Mouse (Mus musculus) heart, embryonic 11.5 days (tissue): ENCODE measurements at regions not wholly inside any gene's neighbourhood (a gene's known extent, or its start where the extent isn't known, plus 50 kb on each side); places are given as distances from the start of the nearest gene placed in this dataset.

ENCODE experiments used
- ATAC-seq: fragments of 200-750 bp; cut with Nextera tagmentation; replicated peaks from 2 replicates; pipeline ENCODE4 v1.8.0; 2017; ENCODE audit warnings: moderate library complexity; ENCODE audit not compliant: insufficient number of reproducible peaks, low FRiP score, low TSS enrichment
- H3K27ac ChIP-seq: fragments of 300-500 bp; sonication (generic); 2 replicates; pipeline ENCODE4 v1.5.1; 2014; ENCODE audit warnings: mild to moderate bottlenecking, low read depth, low read length
- H3K27me3 ChIP-seq: fragments of 300-500 bp; sonication (generic); 2 replicates; pipeline ENCODE4 v1.6.1; 2014; ENCODE audit warnings: mild to moderate bottlenecking, low read length, mixed read lengths; ENCODE audit not compliant: control insufficient read depth, insufficient read depth
- H3K36me3 ChIP-seq: fragments of 300-500 bp; sonication (generic); 2 replicates; pipeline ENCODE4 v1.6.1; 2014; ENCODE audit warnings: mild to moderate bottlenecking, low read length, moderate library complexity, mixed read lengths; ENCODE audit not compliant: control insufficient read depth, insufficient read depth
- H3K4me1 ChIP-seq: fragments of 300-500 bp; sonication (generic); 2 replicates; pipeline ENCODE4 v1.6.1; 2014; ENCODE audit warnings: low read length; ENCODE audit not compliant: control insufficient read depth, insufficient read depth
- H3K4me2 ChIP-seq: fragments of 300-500 bp; sonication (generic); 2 replicates; pipeline ENCODE4 v1.6.1; 2014; ENCODE audit warnings: mild to moderate bottlenecking, moderate library complexity
- H3K4me3 ChIP-seq: fragments of 300-500 bp; sonication (generic); 2 replicates; pipeline ENCODE4 v1.5.1; 2014; ENCODE audit warnings: low read depth, low read length
- H3K9ac ChIP-seq: fragments of 300-500 bp; sonication (generic); 2 replicates; pipeline ENCODE4 v1.6.1; 2014; ENCODE audit warnings: mild to moderate bottlenecking, low read depth, low read length, moderate library complexity
- H3K9me3 ChIP-seq: fragments of 300-500 bp; sonication (generic); replicated peaks from 2 replicates; pipeline ENCODE4 v1.6.1; 2016; ENCODE audit warnings: low read length; ENCODE audit not compliant: control insufficient read depth
- WGBS: fragments of 180-500 bp; shearing (Covaris S2); extraction: QIAGEN DNeasy Blood & Tissue Kit; methylation state at CpG from one replicate; pipeline ENCODE4 v1.1.7; 2014; ENCODE audit not compliant: insufficient replicate concordance; 5-methylcytosine and 5-hydroxymethylcytosine counted together

DNA sequence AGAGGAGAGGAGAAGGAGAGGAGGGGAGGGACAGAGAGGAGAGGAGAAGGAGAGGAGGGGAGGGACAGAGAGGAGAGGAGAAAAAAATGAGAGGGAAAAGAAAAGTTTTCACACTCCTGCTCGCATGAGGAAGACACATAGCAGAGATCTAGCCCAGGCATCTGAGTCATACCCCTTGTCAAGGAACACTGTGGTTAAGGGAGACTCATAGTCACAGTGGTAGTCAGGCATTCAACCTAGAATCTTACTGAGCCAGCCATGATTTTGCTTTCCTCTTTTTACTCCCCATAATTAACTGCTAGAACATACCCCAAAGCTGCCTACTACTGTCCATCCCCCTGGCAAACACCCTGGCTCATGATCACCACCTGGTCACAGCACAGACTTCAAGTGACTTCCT, 160.6 kb downstream of the Nr2f2 start:
- no peak overlapping the region for H3K9ac ChIP-seq
- no peaks in the 10 kb centered on the region for H3K4me1 ChIP-seq
- no peaks in the 10 kb centered on the region for H3K36me3 ChIP-seq
- no peak overlapping the region for H3K4me2 ChIP-seq
- H3K9me3 ChIP-seq = no peaks in the 10 kb centered on the region
- no peak overlapping the region for H3K4me3 ChIP-seq
- WGBS = 47% methylated on average over 1 of the region's 1 CpGs
- ATAC-seq = no peak
- H3K27ac ChIP-seq = no peak overlapping the region
- no peaks in the 10 kb centered on the region for H3K27me3 ChIP-seq

DNA sequence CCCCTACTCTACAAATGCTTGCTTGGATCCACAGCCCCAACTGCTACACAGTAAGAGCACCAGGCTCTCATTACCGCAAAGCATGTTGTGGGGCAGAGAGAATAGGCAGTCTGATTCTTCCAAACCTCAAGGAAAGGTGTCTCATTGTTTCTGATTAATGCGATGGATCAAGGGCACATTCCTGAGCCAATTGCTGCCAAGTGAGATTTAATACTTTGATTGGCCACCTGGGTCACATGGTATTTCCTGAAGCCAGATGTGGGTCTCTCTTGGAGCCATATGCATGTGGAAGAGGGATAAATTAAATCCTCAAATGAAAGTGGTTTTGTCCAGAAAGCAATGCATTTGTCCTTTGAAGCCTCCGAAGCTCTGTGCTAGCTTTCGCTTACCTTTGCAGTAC, 166.3 kb downstream of the Nr2f2 start:
- Histone ChIP-seq H3K9ac (no peak overlapping the region), H3K27ac (no peak overlapping the region), H3K9me3 (no peaks in the 10 kb centered on the region), H3K27me3 (no peaks in the 10 kb centered on the region), H3K4me3 (no peak overlapping the region), H3K4me2 (no peak overlapping the region), H3K4me1 (no peaks in the 10 kb centered on the region), H3K36me3 (no peaks in the 10 kb centered on the region)
- 80% methylated on average over 4 of the region's 4 CpGs for WGBS
- no peak for ATAC-seq

DNA sequence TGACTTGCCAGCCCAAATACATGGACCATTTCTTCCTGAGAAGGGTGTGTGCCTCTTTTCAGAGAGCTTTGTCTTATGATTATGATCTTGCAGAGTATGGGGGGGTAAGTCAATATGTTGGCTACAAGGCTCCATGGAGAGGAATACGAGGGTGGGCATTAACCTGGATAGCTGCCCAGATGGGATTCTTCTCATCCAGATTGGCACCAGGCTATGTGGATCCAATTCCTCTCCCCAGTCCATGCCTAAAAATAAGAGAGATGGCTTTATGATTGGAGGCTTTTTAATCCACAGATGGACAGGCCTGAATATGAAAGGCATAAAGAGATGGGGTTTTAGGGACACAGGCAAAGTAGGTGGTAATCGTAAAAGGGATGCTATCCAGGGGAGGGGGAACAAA, 187.6 kb downstream of the Nr2f2 start:
- Histone ChIP-seq H3K27ac (no peak overlapping the region), H3K36me3 (no peaks in the 10 kb centered on the region), H3K27me3 (no peaks in the 10 kb centered on the region), H3K9ac (no peak overlapping the region), H3K9me3 (no peaks in the 10 kb centered on the region), H3K4me1 (no peaks in the 10 kb centered on the region), H3K4me2 (no peak overlapping the region), H3K4me3 (no peak overlapping the region)
- no peak for ATAC-seq
- WGBS = 83% methylated on average over 2 of the region's 2 CpGs

DNA sequence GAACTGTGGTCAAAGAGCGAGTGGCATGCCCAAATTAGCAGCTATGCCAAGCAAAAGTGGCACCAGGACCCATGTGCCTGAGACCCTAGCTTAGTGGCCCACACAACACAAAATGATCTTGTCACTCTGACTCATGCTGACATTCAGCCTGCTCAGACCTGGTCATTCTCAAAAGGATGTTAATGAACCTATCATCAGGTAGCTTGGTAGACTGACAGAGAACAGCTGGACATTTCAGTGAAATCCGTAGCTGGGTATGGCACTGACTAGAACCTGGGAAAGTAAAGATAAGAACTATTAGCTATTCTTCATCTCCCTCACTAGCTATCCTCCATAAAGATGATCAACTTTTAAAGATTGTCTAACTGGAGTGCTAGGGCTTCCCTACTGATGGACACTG, 188.5 kb downstream of the Nr2f2 start:
- no peak for ATAC-seq
- 49% methylated on average over 2 of the region's 2 CpGs for WGBS
- H3K4me3 ChIP-seq = no peak overlapping the region

DNA sequence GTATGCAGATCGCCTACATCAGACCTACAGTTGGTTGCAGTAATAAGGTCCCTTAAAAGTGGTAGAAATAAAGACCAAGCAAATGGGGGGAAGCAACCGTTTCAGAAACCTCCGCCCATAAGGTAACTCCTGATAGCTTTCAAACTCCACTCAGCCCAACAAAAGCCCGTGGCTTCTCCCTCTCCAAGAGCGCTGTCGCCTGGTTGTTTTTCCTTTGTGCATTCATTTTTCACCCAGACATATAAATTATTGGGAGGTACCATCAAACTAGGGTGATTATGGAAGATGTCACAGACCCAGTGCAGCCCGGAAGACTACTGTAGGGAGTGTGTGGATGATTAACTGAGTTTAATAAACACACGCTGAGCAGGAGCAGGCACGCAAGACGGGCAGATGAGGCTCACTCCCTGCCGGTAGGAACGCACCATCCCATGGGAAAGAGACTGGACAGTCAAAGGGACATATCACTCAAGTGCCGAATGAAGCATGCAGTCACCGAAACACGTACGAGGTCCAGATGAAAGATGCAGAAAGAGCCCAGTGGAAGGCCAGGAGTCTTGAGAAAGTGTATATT, 189.8 kb downstream of the Nr2f2 start:
- Histone ChIP-seq H3K4me3 (no peak overlapping the region), H3K27ac (no peak overlapping the region), H3K4me1 (no peaks in the 10 kb centered on the region), H3K9me3 (no peaks in the 10 kb centered on the region), H3K9ac (no peak overlapping the region), H3K27me3 (no peaks in the 10 kb centered on the region), H3K36me3 (no peaks in the 10 kb centered on the region), H3K4me2 (no peak overlapping the region)
- 80% methylated on average over 16 of the region's 16 CpGs for WGBS
- no peak for ATAC-seq

More for the DNA sequence above, 188.5 kb downstream of the Nr2f2 start:
- Histone ChIP-seq H3K9me3 (no peaks in the 10 kb centered on the region), H3K36me3 (no peaks in the 10 kb centered on the region), H3K4me1 (no peaks in the 10 kb centered on the region), H3K27ac (no peak overlapping the region), H3K27me3 (no peaks in the 10 kb centered on the region), H3K9ac (no peak overlapping the region), H3K4me2 (no peak overlapping the region)

DNA sequence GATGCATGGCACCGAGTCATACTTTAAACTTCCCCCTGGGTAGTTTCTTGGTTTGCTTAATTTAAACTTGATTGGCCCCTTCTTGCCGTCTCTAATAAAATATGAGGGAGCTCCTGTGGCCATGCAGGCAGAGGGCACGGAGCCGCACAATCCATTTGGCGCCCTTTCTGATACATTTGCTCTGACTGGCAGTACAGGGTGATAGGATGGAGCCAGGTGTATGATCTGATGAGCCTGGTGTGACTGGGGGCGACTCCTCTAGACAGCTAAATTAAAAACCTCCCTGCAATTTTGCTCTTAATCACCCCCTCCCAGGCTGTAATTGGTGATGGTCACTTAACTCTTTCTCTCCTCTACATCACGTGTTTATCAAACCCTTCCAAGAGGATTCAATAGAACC, 190.4 kb downstream of the Nr2f2 start:
- ATAC-seq = no peak
- WGBS = 80% methylated on average over 7 of the region's 7 CpGs
- Histone ChIP-seq H3K27me3 (no peaks in the 10 kb centered on the region), H3K9me3 (no peaks in the 10 kb centered on the region), H3K4me1 (no peaks in the 10 kb centered on the region), H3K4me3 (no peak overlapping the region), H3K27ac (no peak overlapping the region), H3K4me2 (no peak overlapping the region), H3K9ac (no peak overlapping the region), H3K36me3 (no peaks in the 10 kb centered on the region)

DNA sequence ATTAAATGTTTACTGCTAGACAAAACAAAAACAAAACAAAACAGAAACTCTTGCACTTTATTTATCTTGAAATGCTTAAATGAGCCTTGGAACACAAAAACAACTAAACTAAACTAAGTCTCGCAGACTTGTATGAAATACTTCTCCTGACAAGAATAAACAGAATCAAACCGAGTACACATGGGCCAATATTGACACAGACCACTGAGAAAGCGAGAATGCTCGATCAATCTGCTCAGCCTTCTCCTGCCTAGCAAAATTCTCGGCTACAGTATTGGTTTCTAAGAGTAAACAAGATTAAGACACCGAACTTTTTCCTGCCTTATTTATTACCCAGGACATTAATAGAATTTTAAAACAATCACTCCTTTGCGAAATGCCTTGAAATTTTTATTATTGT, 194.1 kb downstream of the Nr2f2 start:
- H3K4me1 ChIP-seq = no peaks in the 10 kb centered on the region
- 68% methylated on average over 7 of the region's 7 CpGs for WGBS

DNA sequence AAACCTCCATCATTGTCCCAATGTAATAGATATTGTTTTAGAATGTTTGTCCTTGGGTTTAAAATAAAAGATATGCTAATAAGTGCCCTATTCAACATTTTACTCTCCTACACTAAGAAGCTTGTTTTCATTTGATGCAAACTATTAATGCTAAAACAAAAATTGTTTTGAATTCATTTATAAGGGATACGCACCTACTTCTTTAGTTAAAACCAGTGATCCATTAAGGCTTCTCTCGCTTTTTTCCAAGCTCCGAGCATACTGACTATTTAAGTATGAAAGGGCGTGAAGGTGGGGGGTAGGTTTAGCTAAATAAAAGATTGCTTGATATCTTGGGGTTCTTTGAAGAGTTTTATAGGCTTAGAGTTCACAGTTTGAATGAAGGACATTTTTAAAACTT, 195.1 kb downstream of the Nr2f2 start:
- H3K9ac ChIP-seq = no peak overlapping the region
- H3K4me1 ChIP-seq = no peaks in the 10 kb centered on the region
- H3K9me3 ChIP-seq = no peaks in the 10 kb centered on the region
- WGBS = 76% methylated on average over 4 of the region's 4 CpGs
- no peak overlapping the region for H3K27ac ChIP-seq
- H3K27me3 ChIP-seq = no peaks in the 10 kb centered on the region
- no peak for ATAC-seq
- no peak overlapping the region for H3K4me3 ChIP-seq
- no peaks in the 10 kb centered on the region for H3K36me3 ChIP-seq
- no peak overlapping the region for H3K4me2 ChIP-seq

More for the DNA sequence above, 194.1 kb downstream of the Nr2f2 start:
- H3K9me3 ChIP-seq = no peaks in the 10 kb centered on the region
- no peak for ATAC-seq
- H3K4me3 ChIP-seq = no peak overlapping the region
- no peak overlapping the region for H3K27ac ChIP-seq
- H3K36me3 ChIP-seq = no peaks in the 10 kb centered on the region
- H3K4me2 ChIP-seq = no peak overlapping the region
- no peak overlapping the region for H3K9ac ChIP-seq
- H3K27me3 ChIP-seq = no peaks in the 10 kb centered on the region

DNA sequence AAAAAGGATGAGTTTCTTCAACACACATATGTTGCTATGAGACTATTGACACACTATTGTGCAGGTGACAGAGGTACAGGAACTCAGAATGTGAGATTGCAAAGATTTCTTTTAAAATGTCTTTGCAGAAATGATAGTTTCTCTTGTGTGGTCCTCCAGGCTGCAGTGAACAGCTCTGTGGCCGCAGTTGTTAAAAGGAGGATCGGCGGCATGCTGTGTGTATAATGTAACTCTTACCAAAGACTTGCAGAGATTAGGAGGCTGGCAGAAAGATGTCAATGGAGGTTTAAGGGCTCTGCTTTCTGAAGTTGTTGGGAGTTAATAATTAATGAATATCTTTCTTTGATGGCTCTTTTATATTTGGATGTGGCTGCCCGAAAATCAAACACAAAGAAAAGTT, 198.5 kb downstream of the Nr2f2 start:
- H3K9me3 ChIP-seq = no peaks in the 10 kb centered on the region
- WGBS = 59% methylated on average over 4 of the region's 4 CpGs
- no peaks in the 10 kb centered on the region for H3K4me1 ChIP-seq
- no peak overlapping the region for H3K4me3 ChIP-seq
- no peaks in the 10 kb centered on the region for H3K27me3 ChIP-seq
- no peaks in the 10 kb centered on the region for H3K36me3 ChIP-seq
- H3K27ac ChIP-seq = no peak overlapping the region
- H3K4me2 ChIP-seq = no peak overlapping the region
- ATAC-seq = no peak
- H3K9ac ChIP-seq = no peak overlapping the region
